Mouse (Mus musculus): ENCODE measurements around the gene Ap1g1. TPM values are rescaled to one million over a fixed set of nuclear protein-coding genes. Genes with fewer than 3 reads are reported as not detected.
"Not testable (repeated sequence)": the region's sequence is repeated elsewhere in the genome, so short reads cannot be mapped to it uniquely, and the experiment has no call there.

Ap1g1 gene
- total RNA-seq, 2 experiments from 2014 or later, result 87.0 to 89.6 TPM

DNA sequence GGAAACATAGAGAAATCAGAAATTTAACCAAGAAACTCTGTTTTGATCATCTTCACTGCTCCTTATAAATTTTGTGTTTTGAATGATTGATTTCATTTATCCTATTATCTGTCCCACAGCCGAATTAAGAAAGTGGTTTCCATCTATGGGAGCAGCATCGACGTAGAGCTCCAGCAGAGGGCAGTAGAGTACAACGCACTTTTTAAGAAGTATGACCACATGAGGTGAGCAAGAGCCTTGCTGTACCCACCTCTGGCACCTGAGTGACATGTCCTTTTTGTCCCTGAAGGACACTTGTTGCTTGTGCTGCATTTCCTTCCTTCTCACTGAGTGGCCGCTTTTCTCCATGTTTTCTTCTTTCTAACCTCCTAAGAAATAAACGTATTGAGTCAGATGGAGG, 75.1 kb downstream of the Ap1g1 start:
- peak; percentile 68 to 80 for DNase-seq (ENCODE audit: low spot score in 2 of 2)
- intact Hi-C loops (cut with DNase I), result loop anchor here (5.0 kb wide), 1 partner anchor 64 kb away; no protein-coding TSS in a partner anchor

- no peak for DNase-seq (ENCODE audit: low spot score in 2 of 2)
- intact Hi-C loops (cut with DNase I), result loop anchor here (5.0 kb wide), 1 partner anchor 63 kb away; no protein-coding TSS in a partner anchor
Measured at GRCm38 (mm10) chr8:109854522-109854921, 76.2 kb downstream of the Ap1g1 start.

GRCm38 (mm10) chr8:109855451-109855850, 77.1 kb downstream of the Ap1g1 start:
- intact Hi-C loops (cut with DNase I), result no loop called here
- no peak for DNase-seq (ENCODE audit: low spot score in 2 of 2)

- peak; percentile 31 to 41 for DNase-seq (ENCODE audit: low spot score in 2 of 2)
- intact Hi-C loops (cut with DNase I), result no loop called here
Measured at GRCm38 (mm10) chr8:109863398-109863797, 85.0 kb downstream of the Ap1g1 start.

- intact Hi-C loops (cut with DNase I), result loop anchor here (5.0 kb wide), 2 partner anchors 38 to 53 kb away; no protein-coding TSS in a partner anchor
- no peak for DNase-seq (ENCODE audit: low spot score in 2 of 2)
Measured at GRCm38 (mm10) chr8:109864798-109865197, 86.4 kb downstream of the Ap1g1 start.

- intact Hi-C loops (cut with DNase I), result loop anchor here (5.0 kb wide), 2 partner anchors 37 to 52 kb away; no protein-coding TSS in a partner anchor
- peak; percentile 30 to 59 for DNase-seq (ENCODE audit: low spot score in 2 of 2)
Measured at GRCm38 (mm10) chr8:109865536-109865935, 87.2 kb downstream of the Ap1g1 start.

DNA sequence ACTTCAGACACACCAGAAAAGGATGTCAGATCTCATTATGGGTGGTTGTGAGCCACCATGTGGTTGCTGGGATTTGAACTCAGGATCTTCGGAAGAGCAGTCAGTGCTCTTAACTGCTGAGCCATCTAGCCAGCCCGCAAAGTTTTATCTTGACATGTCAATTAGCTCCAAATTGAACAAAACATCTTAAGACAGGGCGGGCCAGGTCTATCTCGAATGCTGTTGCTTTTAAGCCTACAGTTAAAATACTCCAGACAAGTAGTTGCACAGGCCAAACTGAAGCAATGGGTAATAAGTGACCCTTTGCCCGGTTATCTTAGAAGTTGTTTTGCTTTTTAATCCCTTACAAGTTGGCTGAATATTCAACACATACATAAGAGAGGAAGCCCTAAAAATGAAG, 88.3 kb downstream of the Ap1g1 start:
- intact Hi-C loops (cut with DNase I), result loop anchor here (5.0 kb wide), 2 partner anchors 36 to 51 kb away; no protein-coding TSS in a partner anchor
- DNase-seq (ENCODE audit: low spot score in 2 of 2), result no peak

- DNase-seq (ENCODE audit: low spot score in 2 of 2), result peak; percentile 91 to 93
- intact Hi-C loops (cut with DNase I), result loop anchor here (5.0 kb wide), 2 partner anchors 34 to 49 kb away; no protein-coding TSS in a partner anchor
Measured at GRCm38 (mm10) chr8:109868003-109868679, 89.8 kb downstream of the Ap1g1 start, which contains the start of gene Phlpp2. Gene Phlpp2 (plus strand): TSS chr8:109868542.

GRCm38 (mm10) chr8:109868680-109869361, 90.5 kb downstream of the Ap1g1 start:
- peak; percentile 43 to 44 for DNase-seq (ENCODE audit: low spot score in 2 of 2)
- intact Hi-C loops (cut with DNase I), result loop anchor here (5.0 kb wide), 2 partner anchors 33 to 48 kb away; no protein-coding TSS in a partner anchor

DNA sequence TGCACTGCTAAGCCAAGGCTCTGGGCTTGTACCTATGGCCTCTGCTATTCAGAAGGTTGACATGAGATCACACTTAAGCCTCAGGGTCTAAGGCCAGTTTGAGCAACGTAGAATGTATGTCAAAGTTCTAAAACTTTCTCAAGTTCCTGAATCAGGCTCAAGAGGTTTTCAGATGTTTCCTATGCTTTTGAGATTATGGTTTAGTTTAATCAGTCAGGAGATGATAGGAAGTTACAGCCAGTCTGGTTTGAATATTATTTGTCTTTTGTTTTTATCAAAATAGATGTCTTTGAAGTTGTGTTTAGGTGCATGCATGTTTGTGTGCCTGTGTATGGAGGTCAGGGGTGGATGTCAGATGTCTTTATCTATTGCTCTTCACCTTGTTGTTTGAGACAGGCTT, 92.7 kb downstream of the Ap1g1 start:
- intact Hi-C loops (cut with DNase I), result no loop called here
- no peak for DNase-seq (ENCODE audit: low spot score in 2 of 2)

DNA sequence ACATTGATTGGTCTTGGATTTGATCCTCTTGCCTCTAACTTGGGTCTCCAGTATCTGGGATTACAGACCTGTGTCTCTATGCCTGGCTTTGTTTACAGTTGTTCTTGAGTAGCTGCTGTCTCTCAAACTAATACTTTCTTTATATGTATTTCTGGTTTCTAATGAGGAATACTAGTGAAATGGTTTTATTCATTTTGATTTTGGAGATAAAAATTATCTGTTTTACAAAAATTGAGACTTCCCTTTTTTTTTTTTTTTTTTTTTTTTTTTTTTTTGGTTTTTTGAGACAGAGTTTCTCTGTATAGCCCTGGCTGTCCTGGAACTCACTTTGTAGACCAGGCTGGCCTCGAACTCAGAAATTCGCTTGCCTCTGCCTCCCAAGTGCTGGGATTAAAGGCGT, 95.4 kb downstream of the Ap1g1 start:
- DNase-seq (ENCODE audit: low spot score in 2 of 2); intact Hi-C loops (cut with DNase I): not testable (repeated sequence)

- DNase-seq (ENCODE audit: low spot score in 2 of 2), result no peak
- intact Hi-C loops (cut with DNase I), result no loop called here
Measured at GRCm38 (mm10) chr8:109880012-109880662, 101.8 kb downstream of the Ap1g1 start.

DNA sequence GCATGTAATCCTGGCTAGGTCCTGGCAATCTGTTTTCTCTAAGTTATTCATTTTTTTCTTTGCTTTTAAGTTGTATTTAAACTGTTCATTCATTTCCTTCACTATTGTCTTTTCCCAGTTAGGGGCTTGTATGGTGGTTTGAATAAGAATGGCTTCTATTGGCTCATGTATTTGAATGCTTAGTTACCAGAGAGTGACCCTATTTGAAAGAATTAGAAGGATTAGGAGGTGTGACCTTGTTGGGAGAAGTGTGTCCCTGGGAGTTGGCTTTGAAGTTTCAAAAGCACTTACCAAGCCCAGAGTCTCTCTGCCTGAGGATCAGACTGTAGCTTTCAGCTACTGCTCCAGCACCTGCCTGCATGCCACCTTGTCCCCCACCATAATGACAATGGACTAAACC, 106.9 kb downstream of the Ap1g1 start:
- intact Hi-C loops (cut with DNase I), result no loop called here
- no peak for DNase-seq (ENCODE audit: low spot score in 2 of 2)

DNA sequence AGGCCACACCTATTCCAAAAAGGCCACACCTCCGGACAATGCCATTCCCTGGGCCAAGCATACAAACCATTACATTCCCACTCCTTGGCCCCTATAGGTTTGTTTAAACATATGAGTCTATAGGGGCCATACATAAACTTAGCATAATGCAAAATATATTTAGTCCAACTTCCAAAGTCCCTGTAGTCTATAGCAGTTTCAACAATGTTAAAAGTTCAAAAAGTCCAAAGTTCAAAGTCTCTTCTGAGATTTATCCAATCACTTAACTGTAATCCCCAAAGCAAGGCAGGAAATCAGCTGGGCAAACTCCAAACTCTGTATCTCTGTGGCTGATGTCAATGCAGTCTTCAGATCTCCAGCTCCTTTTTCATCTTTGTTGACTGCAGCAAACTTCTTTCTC, 110.9 kb downstream of the Ap1g1 start:
- DNase-seq (ENCODE audit: low spot score in 2 of 2), result no peak
- intact Hi-C loops (cut with DNase I), result no loop called here

DNA sequence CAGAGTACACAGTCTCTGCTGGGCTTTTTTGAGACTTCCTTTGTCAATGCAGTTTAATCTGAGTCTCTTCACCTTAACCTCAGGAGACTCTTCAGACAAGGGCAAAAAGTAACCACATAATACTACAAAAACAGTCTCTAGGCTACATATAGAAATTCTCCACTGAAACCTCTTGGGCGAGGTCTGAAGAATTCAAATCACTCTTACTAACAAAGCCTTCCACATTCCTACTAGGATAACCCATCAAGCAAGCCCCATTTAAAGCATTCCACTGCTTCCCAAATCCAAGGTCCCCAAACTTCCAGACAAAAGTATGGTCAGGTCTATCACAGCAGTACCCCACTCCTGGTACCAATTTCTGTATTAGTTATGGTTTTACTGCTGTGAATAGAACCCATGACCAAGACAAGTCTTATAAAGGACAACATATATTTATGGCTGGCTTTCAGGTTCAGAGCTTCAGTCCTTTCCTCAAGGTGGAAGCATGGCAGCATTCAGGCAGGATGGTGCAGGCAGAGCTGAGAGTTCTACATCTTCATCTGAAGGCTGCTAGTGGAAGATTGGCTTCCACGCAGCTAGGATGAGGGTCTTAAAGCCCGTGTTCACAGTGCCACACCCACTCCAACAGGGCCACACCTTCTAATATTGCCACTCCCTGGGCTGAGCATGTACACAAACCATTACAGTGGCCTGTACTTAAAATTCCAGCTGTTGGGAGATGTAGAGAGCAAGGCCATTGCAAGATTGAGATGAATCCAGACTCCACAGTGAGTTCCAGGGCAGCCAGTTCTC, 112.6 kb downstream of the Ap1g1 start:
- intact Hi-C loops (cut with DNase I), result no loop called here
- no peak for DNase-seq (ENCODE audit: low spot score in 2 of 2)

- intact Hi-C loops (cut with DNase I), result no loop called here
- no peak for DNase-seq (ENCODE audit: low spot score in 2 of 2)
Measured at GRCm38 (mm10) chr8:109894636-109895035, 116.3 kb downstream of the Ap1g1 start.

DNA sequence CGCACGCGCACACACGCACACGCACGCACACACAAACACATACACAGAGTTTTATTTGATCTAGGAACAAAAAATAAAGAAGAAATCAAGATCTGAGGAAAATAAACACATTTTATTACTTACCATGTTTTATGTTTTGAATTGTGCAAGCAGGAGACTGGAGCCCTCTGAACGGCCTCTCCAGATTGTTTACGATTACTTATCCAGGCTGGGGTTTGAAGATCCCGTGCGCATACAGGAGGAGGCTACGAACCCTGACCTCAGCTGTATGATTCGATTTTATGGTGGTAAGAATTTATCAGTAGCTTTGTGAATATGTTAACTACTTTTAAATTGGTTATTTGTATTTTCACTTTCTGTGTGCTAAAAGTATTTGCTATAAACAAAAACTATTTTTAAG, 117.0 kb downstream of the Ap1g1 start:
- intact Hi-C loops (cut with DNase I), result no loop called here
- DNase-seq (ENCODE audit: low spot score in 2 of 2), result no peak

GRCm38 (mm10) chr8:109902379-109902778, 124.0 kb downstream of the Ap1g1 start:
- no peak for DNase-seq (ENCODE audit: low spot score in 2 of 2)
- intact Hi-C loops (cut with DNase I), result loop anchor here (5.0 kb wide), 1 partner anchor 35 kb away; the partner anchor contains the start of gene Phlpp2

- peak; percentile 53 to 64 for DNase-seq (ENCODE audit: low spot score in 2 of 2)
- intact Hi-C loops (cut with DNase I), result loop anchor here (5.0 kb wide), 1 partner anchor 37 kb away; the partner anchor contains the start of gene Phlpp2
Measured at GRCm38 (mm10) chr8:109903909-109904469, 125.6 kb downstream of the Ap1g1 start.

All from left cerebral cortex, postnatal 14 days (tissue).